In genomic region chr9:58394605-58395004, GRCm38 (mm10) we compare ENCODE assay signal across 13 mouse cellular contexts.
"Had no signal": no experiment of that assay in that cellular context is flagged by ENCODE, and none has a peak within 500 bp of the region (broad histone marks: within the 10 kb centered on the region; RNA-seq: fewer than 3 reads in every experiment).

No protein-coding gene starts in this region.

- DNase-seq: lung, embryonic 14.5 days; lung, postnatal 10 days; lung, postnatal 4 days; midbrain, embryonic 14.5 days; retina, postnatal 1 day; right cerebral cortex, adult 18-20 months; right cerebral cortex, postnatal 25 days; right cerebral cortex, postnatal 4 days; spleen, adult 18-20 months; thymus, adult 18-20 months; thymus, postnatal 14 days; thymus, postnatal 36 days had no signal

- ATAC-seq: midbrain, embryonic 16.5 days had no signal
